In the genomic region with DNA sequence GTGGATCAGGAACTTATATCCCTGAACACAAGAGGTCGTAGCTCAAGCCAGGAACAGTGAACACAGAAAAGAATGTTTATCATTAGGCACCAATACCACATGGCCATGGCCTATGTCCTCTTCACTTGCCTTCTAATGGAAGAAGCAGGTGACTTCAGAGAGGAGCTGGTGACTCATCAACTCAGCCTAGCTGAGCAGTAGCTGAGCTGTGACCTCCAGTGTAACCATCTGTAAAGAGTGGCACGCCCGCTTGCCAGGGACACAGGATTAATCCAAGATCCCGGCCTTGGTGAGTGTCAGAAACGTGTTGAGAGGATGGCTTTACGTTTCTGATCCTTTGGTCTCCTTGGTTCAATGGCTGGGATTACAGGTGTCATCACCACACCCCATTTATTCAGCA, we compare ENCODE assay signal across 16 mouse cellular contexts.
DNase-seq lines count a peak whose midpoint lies in the region; ATAC-seq and TF ChIP-seq lines count a peak whose summit lies in the region.
"Had no signal": no experiment of that assay in that cellular context is flagged by ENCODE, and none has a peak within 500 bp of the region (broad histone marks: within the 10 kb centered on the region; RNA-seq: fewer than 3 reads in every experiment).

No protein-coding gene starts in this region.

- intact Hi-C loops in left cerebral cortex, postnatal 10 days (cut with DNase I): no loop called here

- H3K9me3 ChIP-seq in liver, postnatal 0 days (ENCODE audit: low read length): no peaks in the 10 kb centered on the region
- H3K9me3 ChIP-seq in liver, embryonic 11.5 days (ENCODE audit: control insufficient read depth, low read length): no peaks in the 10 kb centered on the region
- H3K9me3 ChIP-seq: forebrain, embryonic 15.5 days; liver, embryonic 13.5 days had no signal

- H3K36me3 ChIP-seq in liver, postnatal 0 days (replicated peaks; ENCODE audit: insufficient read depth, low read length): no peaks in the 10 kb centered on the region
- no peaks in the 10 kb centered on the region for H3K36me3 ChIP-seq in liver, embryonic 11.5 days (ENCODE audit: control insufficient read depth, insufficient read depth, low read length)
- H3K36me3 ChIP-seq in kidney, adult 2 months (ENCODE audit: control insufficient read depth, insufficient read depth, low read length): no peaks in the 10 kb centered on the region
- H3K36me3 ChIP-seq: forebrain, embryonic 15.5 days; liver, embryonic 13.5 days had no signal

- ATAC-seq in liver, postnatal 0 days: no peak
- ATAC-seq in liver, embryonic 11.5 days (replicated peaks; ENCODE audit: low FRiP score): no peak
- ATAC-seq: forebrain, embryonic 15.5 days had no signal

- no peak overlapping the region for H3K9ac ChIP-seq in liver, postnatal 0 days (replicated peaks)
- no peak overlapping the region for H3K9ac ChIP-seq in liver, embryonic 11.5 days (ENCODE audit: low read depth, low read length)
- H3K9ac ChIP-seq: forebrain, embryonic 15.5 days; hindbrain, embryonic 14.5 days; liver, embryonic 13.5 days had no signal

- H3K4me3 ChIP-seq in liver, postnatal 0 days (ENCODE audit: low read depth, low read length): no peak overlapping the region
- H3K4me3 ChIP-seq in liver, embryonic 11.5 days (ENCODE audit: low read depth, low read length): no peak overlapping the region
- H3K4me3 ChIP-seq in kidney, adult 2 months (ENCODE audit: insufficient read depth, low read depth, low read length): no peak overlapping the region
- H3K4me3 ChIP-seq: forebrain, embryonic 15.5 days; liver, embryonic 13.5 days had no signal

- no peak for TF ChIP-seq CTCF in liver, postnatal 0 days (IDR thresholded peaks at IDR 0.05; ENCODE audit: low read depth)
- no peak for TF ChIP-seq CTCF in kidney, adult 2 months (conservative IDR thresholded peaks at IDR 0.05; ENCODE audit: insufficient read depth, insufficient read length, low read depth, low read length)

- H3K4me1 ChIP-seq in liver, postnatal 0 days (ENCODE audit: insufficient read depth): peaks cover 12% of the 10 kb centered on the region
- peaks cover 5% of the 10 kb centered on the region for H3K4me1 ChIP-seq in liver, embryonic 11.5 days (replicated peaks; ENCODE audit: control insufficient read depth, insufficient read depth, low read length)
- peaks cover 30% of the 10 kb centered on the region for H3K4me1 ChIP-seq in kidney, adult 2 months (ENCODE audit: control insufficient read depth, insufficient read depth, low read length)

- TF ChIP-seq POLR2A in kidney, adult 2 months (IDR thresholded peaks at IDR 0.05; ENCODE audit: low read depth, low read length): no peak

- no peaks in the 10 kb centered on the region for H3K27me3 ChIP-seq in liver, postnatal 0 days (ENCODE audit: insufficient read depth, low read length)
- no peaks in the 10 kb centered on the region for H3K27me3 ChIP-seq in liver, embryonic 11.5 days (replicated peaks; ENCODE audit: control insufficient read depth, insufficient read depth, low read length)
- H3K27me3 ChIP-seq in kidney, adult 2 months (replicated peaks; ENCODE audit: control insufficient read depth, insufficient read depth, low read length): no peaks in the 10 kb centered on the region
- H3K27me3 ChIP-seq: forebrain, embryonic 15.5 days; liver, embryonic 13.5 days had no signal

- H3K27ac ChIP-seq in liver, postnatal 0 days (ENCODE audit: low read depth): peak overlapping the region; percentile 71; the same call in 1 of the 2 replicates
- H3K27ac ChIP-seq in liver, embryonic 11.5 days (ENCODE audit: low read depth, low read length): no peak overlapping the region
- peak overlapping the region; percentile 82 for H3K27ac ChIP-seq in kidney, adult 2 months (ENCODE audit: insufficient read depth, low read depth, low read length)
- H3K27ac ChIP-seq: forebrain, embryonic 15.5 days; hindbrain, embryonic 14.5 days; liver, embryonic 13.5 days had no signal

- 65% methylated on average over 6 of the region's 6 CpGs for WGBS in liver, postnatal 0 days (ENCODE audit: insufficient replicate concordance)
- WGBS in liver, embryonic 11.5 days: 70% methylated on average over 6 of the region's 6 CpGs
- WGBS in kidney, adult 2 months: 38% methylated on average over 6 of the region's 6 CpGs

- TF ChIP-seq EP300 in liver, postnatal 0 days (IDR thresholded peaks at IDR 0.05; ENCODE audit: low read depth): no peak

- H3K4me2 ChIP-seq in liver, postnatal 0 days (ENCODE audit: low read depth, low read length): no peak overlapping the region
- no peak overlapping the region for H3K4me2 ChIP-seq in liver, embryonic 11.5 days
- H3K4me2 ChIP-seq: forebrain, embryonic 15.5 days; hindbrain, embryonic 14.5 days; liver, embryonic 13.5 days had no signal

- no peak for DNase-seq in liver, postnatal 0 days
- DNase-seq in liver, embryonic 11.5 days (ENCODE audit: low spot score): no peak
- peak; percentile 47 for DNase-seq in adrenal gland, postnatal 10 days
- peak; percentile 89 for DNase-seq in kidney, adult 2 months
- peak; percentile 72 to 86 for DNase-seq in kidney, postnatal 36 days
- no peak for DNase-seq in ovary, postnatal 10 days (ENCODE audit: low spot score)
- no peak for DNase-seq in left cerebral cortex, postnatal 10 days (ENCODE audit: extremely low spot score in 1 of 2, low spot score in 2 of 2)
- no peak for DNase-seq in embryo, embryonic 11 days
- DNase-seq: cerebellum, adult 11 months; gastrocnemius, postnatal 14 days; liver, embryonic 13.5 days; midbrain, embryonic 14.5 days; right cerebral cortex, postnatal 4 days; thymus, postnatal 14 days had no signal

Comparison
In these comparisons a context has a peak if more than half of its experiments do, and no peak if none do; other contexts are left out.
1. DNase-seq: peak in adrenal gland, postnatal 10 days (single experiment), kidney, adult 2 months (single experiment) and kidney, postnatal 36 days (2 of 2); none in liver, postnatal 0 days (single experiment), liver, embryonic 11.5 days (single experiment), ovary, postnatal 10 days (single experiment), left cerebral cortex, postnatal 10 days (0 of 2) and embryo, embryonic 11 days (single experiment).